Mouse (Mus musculus) myocyte (in vitro differentiated cells): ENCODE results near the gene Adipor2. TPM values are rescaled to one million over a fixed set of nuclear protein-coding genes. Genes with fewer than 3 reads are reported as not detected.

ENCODE experiments used
- H3K27me3 ChIP-seq: one replicate; pipeline ENCODE4 v1.6.1; 2011; ENCODE audit not compliant: control insufficient read depth, insufficient read depth, insufficient read length
- H3K36me3 ChIP-seq: one replicate; pipeline ENCODE4 v1.6.1; 2011; ENCODE audit not compliant: control insufficient read depth, insufficient read depth
- H3K4me2 ChIP-seq: one replicate; pipeline ENCODE4 v1.6.1; 2011; ENCODE audit warnings: low read depth, control low read depth
- H3K4me3 ChIP-seq: one replicate; pipeline ENCODE4 v1.5.1; 2011; ENCODE audit warnings: mild to moderate bottlenecking, control low read depth, moderate library complexity
- H3K79me2 ChIP-seq: one replicate; pipeline ENCODE4 v1.6.1; 2011; ENCODE audit not compliant: control insufficient read depth, insufficient read depth
- H3ac ChIP-seq: one replicate; pipeline ENCODE4 v1.6.1; 2011; ENCODE audit not compliant: control insufficient read depth, insufficient read length
- CEBPB ChIP-seq: IDR thresholded peaks from 2 replicates; pipeline ENCODE4 v1.6.1; 2011; ENCODE audit warnings: mild to moderate bottlenecking, moderate library complexity; ENCODE audit not compliant: poor library complexity, insufficient read depth, severe bottlenecking
- E2F4 ChIP-seq: IDR thresholded peaks from one replicate; pipeline ENCODE4 v1.6.1; 2011; ENCODE audit warnings: mild to moderate bottlenecking, control low read depth, moderate library complexity; ENCODE audit not compliant: insufficient read depth
- MAX ChIP-seq: IDR thresholded peaks from one replicate; pipeline ENCODE4 v1.6.1; 2011; ENCODE audit warnings: low read depth, mild to moderate bottlenecking, control low read depth
- MYOD1 ChIP-seq, 3 experiments: IDR thresholded peaks; one replicate each; pipeline ENCODE4 v1.6.1; 2011; ENCODE audit warnings: control low read depth in 2 of 3, low read depth in 2 of 3, mild to moderate bottlenecking in 2 of 3, moderate library complexity in 1 of 3; ENCODE audit not compliant: insufficient read length in 2 of 3, control insufficient read depth in 1 of 3
- MYOG ChIP-seq, 3 experiments: IDR thresholded peaks; one replicate each; pipeline ENCODE4 v1.6.1; 2011; ENCODE audit warnings: control low read depth in 2 of 3, low read depth in 2 of 3, mild to moderate bottlenecking in 2 of 3; ENCODE audit not compliant: insufficient read length in 2 of 3, control insufficient read depth in 1 of 3, insufficient read depth in 1 of 3
- POLR2A ChIP-seq: IDR thresholded peaks from one replicate; pipeline ENCODE4 v1.6.1; 2011; ENCODE audit warnings: low read depth, mild to moderate bottlenecking, control low read depth, moderate library complexity; ENCODE audit not compliant: insufficient read length
- POLR2AphosphoS2 ChIP-seq: IDR thresholded peaks from one replicate; pipeline ENCODE4 v1.6.1; 2011; ENCODE audit warnings: low read depth, control low read depth; ENCODE audit not compliant: insufficient read length
- REST ChIP-seq: IDR thresholded peaks from one replicate; pipeline ENCODE4 v1.6.1; 2011; ENCODE audit warnings: mild to moderate bottlenecking, control low read depth, moderate library complexity; ENCODE audit not compliant: insufficient read depth, insufficient read length
- SRF ChIP-seq: IDR thresholded peaks from one replicate; pipeline ENCODE4 v1.6.1; 2011; ENCODE audit warnings: low read depth; ENCODE audit not compliant: control insufficient read depth, insufficient read length
- TCF12 ChIP-seq: IDR thresholded peaks from one replicate; pipeline ENCODE4 v1.6.1; 2011; ENCODE audit warnings: mild to moderate bottlenecking, control low read depth; ENCODE audit not compliant: poor library complexity, insufficient read depth, severe bottlenecking
- TCF3 ChIP-seq: IDR thresholded peaks from one replicate; pipeline ENCODE4 v1.6.1; 2011; ENCODE audit warnings: low read depth, control low read depth; ENCODE audit not compliant: insufficient read length
- USF1 ChIP-seq: IDR thresholded peaks from one replicate; pipeline ENCODE4 v1.6.1; 2011; ENCODE audit warnings: low read depth, mild to moderate bottlenecking, control low read depth, moderate library complexity
- polyA plus RNA-seq: library from polyadenylated mRNA; unstranded; fragments of >200 nt; fragmentation: generic; extraction: Trizol; gene quantifications from one replicate; pipeline ENCODE4 v1.2.1, GENCODE M21; 2012; ENCODE audit warnings: missing spikeins

Adipor2 gene
- polyA plus RNA-seq, 1 experiment: 47.9 TPM

- TF ChIP-seq REST (no peak), POLR2A (no peak), USF1 (no peak), E2F4 (no peak), CEBPB (no peak), TCF3 (no peak), MYOD1 (IDR thresholded peaks at IDR 0.05; ENCODE audit: control insufficient read depth in 1 of 3, insufficient read length in 2 of 3, low read depth in 2 of 3) (no peak), MAX (no peak), SRF (no peak), TCF12 (no peak), MYOG (IDR thresholded peaks at IDR 0.05; ENCODE audit: control insufficient read depth in 1 of 3, insufficient read depth in 1 of 3, insufficient read length in 2 of 3, low read depth in 2 of 3) (no peak), POLR2AphosphoS2 (no peak)
- no peaks in the 10 kb centered on the region for H3K27me3 ChIP-seq
- H3ac ChIP-seq: no peak overlapping the region
- no peaks in the 10 kb centered on the region for H3K79me2 ChIP-seq
- no peak overlapping the region for H3K4me3 ChIP-seq
- H3K4me2 ChIP-seq: no peak overlapping the region
- H3K36me3 ChIP-seq: peaks cover 37% of the 10 kb centered on the region
These were observed 59.4 kb downstream of the Adipor2 start for GRCm38 (mm10) chr6:119358020-119358571.

- H3K4me3 ChIP-seq: no peak overlapping the region
- H3K4me2 ChIP-seq: no peak overlapping the region
- peaks cover 3% of the 10 kb centered on the region for H3K27me3 ChIP-seq
- H3ac ChIP-seq: no peak overlapping the region
- TF ChIP-seq POLR2AphosphoS2: no peak
- TF ChIP-seq MAX: no peak
- TF ChIP-seq REST: no peak
- TF ChIP-seq POLR2A: no peak
- TF ChIP-seq MYOD1 (IDR thresholded peaks at IDR 0.05; ENCODE audit: control insufficient read depth in 1 of 3, insufficient read length in 2 of 3, low read depth in 2 of 3): no peak
- TF ChIP-seq TCF3: no peak
- TF ChIP-seq USF1: no peak
- TF ChIP-seq CEBPB: no peak
- no peak for TF ChIP-seq MYOG (IDR thresholded peaks at IDR 0.05; ENCODE audit: control insufficient read depth in 1 of 3, insufficient read depth in 1 of 3, insufficient read length in 2 of 3, low read depth in 2 of 3)
- no peak for TF ChIP-seq SRF
- no peak for TF ChIP-seq E2F4
- H3K36me3 ChIP-seq: peaks cover 16% of the 10 kb centered on the region
- no peaks in the 10 kb centered on the region for H3K79me2 ChIP-seq
These were observed 65.0 kb downstream of the Adipor2 start for GRCm38 (mm10) chr6:119352501-119352900.

DNA sequence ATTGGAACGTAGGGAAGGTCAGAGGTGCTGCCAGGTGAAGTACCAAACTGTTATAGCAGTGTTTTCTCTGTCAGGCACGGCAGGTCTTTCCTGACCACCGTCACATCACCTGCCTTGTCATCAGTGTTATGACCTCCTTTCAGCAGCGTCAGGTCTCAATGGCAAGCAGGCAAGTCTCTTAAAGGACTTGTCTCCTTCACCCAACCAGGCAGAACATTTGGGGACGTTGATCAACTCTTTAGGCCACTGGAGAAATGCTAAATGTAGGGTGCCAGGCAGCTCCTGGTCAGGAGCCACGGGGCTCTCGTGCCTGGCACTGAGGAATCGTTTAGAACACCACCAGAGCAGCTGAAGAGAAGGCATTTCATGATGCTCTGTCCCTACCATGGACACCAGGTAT, 65.8 kb downstream of the Adipor2 start:
- H3K4me3 ChIP-seq: no peak overlapping the region

GRCm38 (mm10) chr6:119350703-119351198, 66.8 kb downstream of the Adipor2 start:
- no peaks in the 10 kb centered on the region for H3K79me2 ChIP-seq
- no peak overlapping the region for H3ac ChIP-seq
- no peak overlapping the region for H3K4me3 ChIP-seq
- peaks cover 10% of the 10 kb centered on the region for H3K36me3 ChIP-seq
- H3K4me2 ChIP-seq: no peak overlapping the region
- TF ChIP-seq SRF: no peak
- H3K27me3 ChIP-seq: peaks cover 10% of the 10 kb centered on the region

More for the DNA sequence above, 65.8 kb downstream of the Adipor2 start:
- H3K79me2 ChIP-seq: no peaks in the 10 kb centered on the region
- H3K36me3 ChIP-seq: peaks cover 16% of the 10 kb centered on the region
- no peak for TF ChIP-seq CEBPB
- no peak for TF ChIP-seq REST
- no peak for TF ChIP-seq E2F4
- TF ChIP-seq POLR2AphosphoS2: no peak
- no peak for TF ChIP-seq POLR2A
- no peak for TF ChIP-seq TCF3
- TF ChIP-seq USF1: no peak
- TF ChIP-seq MYOD1 (IDR thresholded peaks at IDR 0.05; ENCODE audit: control insufficient read depth in 1 of 3, insufficient read length in 2 of 3, low read depth in 2 of 3): no peak
- no peak for TF ChIP-seq MYOG (IDR thresholded peaks at IDR 0.05; ENCODE audit: control insufficient read depth in 1 of 3, insufficient read depth in 1 of 3, insufficient read length in 2 of 3, low read depth in 2 of 3)
- TF ChIP-seq TCF12: no peak
- no peak for TF ChIP-seq MAX
- no peak for TF ChIP-seq SRF
- H3K4me2 ChIP-seq: no peak overlapping the region
- H3K27me3 ChIP-seq: peaks cover 9% of the 10 kb centered on the region
- H3ac ChIP-seq: no peak overlapping the region

DNA sequence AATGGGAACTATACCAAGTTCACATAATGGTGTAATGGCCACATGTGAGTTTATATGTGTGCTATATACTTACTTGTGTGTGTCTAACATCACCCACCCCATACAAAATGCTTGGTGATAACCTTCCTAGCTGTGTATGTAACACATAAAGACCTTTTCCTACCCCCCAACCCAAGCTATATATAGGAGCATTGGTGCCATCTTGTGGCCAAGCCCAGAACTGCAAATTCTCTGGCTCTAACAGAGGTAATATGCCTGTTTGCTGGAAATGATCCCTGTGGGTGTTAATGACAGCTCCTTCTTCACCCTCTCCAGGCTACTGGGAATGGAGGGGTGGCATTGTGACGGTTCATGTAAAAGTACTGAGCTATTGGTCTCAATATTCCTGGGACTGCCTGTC, 69.3 kb downstream of the Adipor2 start:
- no peak for TF ChIP-seq MYOG (IDR thresholded peaks at IDR 0.05; ENCODE audit: control insufficient read depth in 1 of 3, insufficient read depth in 1 of 3, insufficient read length in 2 of 3, low read depth in 2 of 3)
- no peak for TF ChIP-seq CEBPB
- TF ChIP-seq SRF: no peak
- TF ChIP-seq POLR2A: no peak
- no peak for TF ChIP-seq TCF3
- TF ChIP-seq POLR2AphosphoS2: no peak
- TF ChIP-seq MAX: no peak
- no peak for TF ChIP-seq TCF12
- no peak for TF ChIP-seq USF1
- TF ChIP-seq E2F4: no peak
- TF ChIP-seq REST: no peak
- no peak for TF ChIP-seq MYOD1 (IDR thresholded peaks at IDR 0.05; ENCODE audit: control insufficient read depth in 1 of 3, insufficient read length in 2 of 3, low read depth in 2 of 3)
- Histone ChIP-seq H3K27me3 (peaks cover 10% of the 10 kb centered on the region), H3ac (no peak overlapping the region), H3K79me2 (no peaks in the 10 kb centered on the region), H3K36me3 (no peaks in the 10 kb centered on the region), H3K4me3 (no peak overlapping the region), H3K4me2 (no peak overlapping the region)
